Mouse (Mus musculus): ENCODE results near the gene Recql.

The Recql gene

GRCm38 (mm10) chr6:142387011-142387754, at the start of gene Recql, which contains the start of gene Golt1b:
TSS of gene Recql (minus strand) at chr6:142387087.
TSS of gene Golt1b (plus strand) at chr6:142387221.
- peak; percentile 98 for DNase-seq

GRCm38 (mm10) chr6:142429072-142429471, 42.2 kb upstream of the Recql start:
- DNase-seq: no peak

DNA sequence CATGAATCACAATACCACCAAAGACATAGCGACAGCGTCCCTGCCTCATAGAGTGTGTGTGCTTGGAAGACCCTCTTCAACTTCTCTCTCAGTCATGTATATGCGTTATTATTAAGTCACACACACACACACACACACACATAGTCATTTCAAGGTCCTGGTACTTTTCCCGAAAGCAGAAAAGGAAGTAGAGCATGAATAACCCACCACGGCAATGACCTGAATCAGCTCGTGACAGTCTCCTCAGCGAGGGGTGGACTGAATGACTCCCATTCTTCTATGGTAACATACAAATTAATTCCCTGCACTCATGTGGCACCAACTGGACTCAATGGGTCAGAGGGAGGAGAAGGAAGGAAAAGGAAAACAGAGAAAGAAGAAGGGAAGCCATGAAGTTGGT, 38.1 kb upstream of the Recql start:
- no peak for DNase-seq

DNA sequence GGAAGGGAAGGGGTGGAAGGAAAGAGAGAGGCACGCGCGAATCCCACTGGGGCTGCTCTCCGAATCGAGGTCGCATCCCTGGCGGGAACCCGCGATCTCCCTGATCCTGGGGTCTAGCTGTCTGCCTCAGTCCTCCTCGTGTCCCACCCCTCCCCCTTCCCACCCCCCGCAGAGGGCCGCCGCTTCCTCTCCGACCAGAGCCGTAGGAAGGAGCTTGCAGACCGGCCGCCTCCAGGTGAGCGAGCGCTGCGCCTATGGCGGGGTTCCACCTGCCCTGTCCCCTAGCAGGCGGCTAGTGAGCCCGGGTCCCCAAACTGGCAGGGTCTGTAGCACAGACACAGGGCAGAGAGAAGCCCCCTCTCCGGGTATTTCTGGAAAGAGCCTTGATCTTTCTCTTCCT, 27.7 kb upstream of the Recql start:
- no peak for DNase-seq

DNA sequence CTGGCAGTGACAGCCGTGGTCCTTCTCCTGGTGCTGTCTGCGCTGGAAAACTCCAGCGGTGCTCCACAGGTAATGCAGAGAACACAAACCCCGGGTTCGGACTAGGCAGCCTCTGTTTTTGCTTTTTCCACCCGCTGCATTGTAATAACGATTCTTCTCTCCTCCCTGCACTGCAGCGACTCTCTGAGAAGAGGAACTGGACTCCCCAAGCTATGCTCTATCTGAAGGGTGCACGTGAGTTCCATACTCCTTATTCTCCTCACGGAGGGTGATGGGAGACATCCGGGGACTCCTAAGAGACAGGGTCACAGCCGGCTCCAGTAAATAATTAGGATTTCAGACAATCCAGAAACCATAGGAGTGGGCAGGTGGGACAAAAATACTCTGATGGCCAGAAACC, 27.0 kb upstream of the Recql start:
- DNase-seq: no peak

DNA sequence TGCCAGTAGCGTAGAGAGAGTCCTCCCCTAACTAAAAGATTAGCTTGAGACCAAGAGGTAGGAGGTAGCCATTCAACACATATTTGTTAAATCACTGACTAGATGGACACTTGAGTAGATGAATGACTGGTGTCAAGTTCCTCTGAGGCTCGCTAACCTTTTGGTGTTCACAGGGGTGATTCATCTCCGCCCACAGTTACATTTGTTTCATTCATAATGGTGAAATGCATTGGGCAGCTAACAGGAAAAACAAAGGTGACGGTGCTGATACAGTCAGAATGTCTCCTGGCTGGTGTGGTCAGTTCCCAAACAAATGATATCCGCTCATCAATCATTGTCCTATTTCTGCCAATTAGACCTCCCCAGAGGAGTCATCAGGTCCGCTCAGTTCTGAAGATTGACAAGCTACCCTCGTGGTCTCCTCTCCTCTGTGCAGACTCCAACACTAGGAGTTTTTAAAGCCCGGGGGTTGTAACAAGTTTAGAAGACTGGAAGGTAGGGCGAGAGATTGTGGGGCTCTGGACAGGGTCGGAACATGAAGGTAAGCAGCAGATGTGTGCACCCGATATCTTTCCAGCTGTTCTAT, 26.1 kb upstream of the Recql start, which contains the start of gene Spx:
TSS of gene Spx (plus strand) at position 536 of the 586 bp plus-strand sequence.
- no peak for DNase-seq

GRCm38 (mm10) chr6:142411140-142411539, 24.3 kb upstream of the Recql start:
- no peak for DNase-seq

- DNase-seq: no peak
Observed at GRCm38 (mm10) chr6:142395756-142396155, 8.9 kb upstream of the Recql start.

DNA sequence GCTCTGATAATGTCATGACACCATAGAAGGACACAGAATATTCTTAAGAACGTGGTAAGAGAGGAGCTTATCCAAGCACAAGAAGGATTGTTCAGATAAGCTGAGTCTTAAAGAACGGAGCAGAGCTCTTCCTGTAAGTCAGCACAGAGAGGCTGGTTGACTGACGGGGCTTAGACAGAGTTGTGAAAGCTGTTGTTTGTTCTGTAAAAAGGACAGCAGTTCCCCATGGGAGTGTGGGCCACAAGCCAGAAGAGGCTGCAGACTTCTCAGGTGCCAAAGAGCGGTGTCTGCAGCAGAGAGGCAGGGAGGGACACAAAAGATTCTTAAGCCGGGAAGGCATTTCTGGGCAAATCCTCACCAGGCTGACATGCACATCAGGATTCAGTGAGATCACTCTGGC, 7.8 kb upstream of the Recql start:
- DNase-seq: peak; percentile 28

GRCm38 (mm10) chr6:142392312-142392711, 5.4 kb upstream of the Recql start:
- no peak for DNase-seq

GRCm38 (mm10) chr6:142389101-142389500, 2.2 kb upstream of the Recql start:
- no peak for DNase-seq

- no peak for DNase-seq
Observed at GRCm38 (mm10) chr6:142387755-142388271, 926 bp upstream of the Recql start.

DNA sequence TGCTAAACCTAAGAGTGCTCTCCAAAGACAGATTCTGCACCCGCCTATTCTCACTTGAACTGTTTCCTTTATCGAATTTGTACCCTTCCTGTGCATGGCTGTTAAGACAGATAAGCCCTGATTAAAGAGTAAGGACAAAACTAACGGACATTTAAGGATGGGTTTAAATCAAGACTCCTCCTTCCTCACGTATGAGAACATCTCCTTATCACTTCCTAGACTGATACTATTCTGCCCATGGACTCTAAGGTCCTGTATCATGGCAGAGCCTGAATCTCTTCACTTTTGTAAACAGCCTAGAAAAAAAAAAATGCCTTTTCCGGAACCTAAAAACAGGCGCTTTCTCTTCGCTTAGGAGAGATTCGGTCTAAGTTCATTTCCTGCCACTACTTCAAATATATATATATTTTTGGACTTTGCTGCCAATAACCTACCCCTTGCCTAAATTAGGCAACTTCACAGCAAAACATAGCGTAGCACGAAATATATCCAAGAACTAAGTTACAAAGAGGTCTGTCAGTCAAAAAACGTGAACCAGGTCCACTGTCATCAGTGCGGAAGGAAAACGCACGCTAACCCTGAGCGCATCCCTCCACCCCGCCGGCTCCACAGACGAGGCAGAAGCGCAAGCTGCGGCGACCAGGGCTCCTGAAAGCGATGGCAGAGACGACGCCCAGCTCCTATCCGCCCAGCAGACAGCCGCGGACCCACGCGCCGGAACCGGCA, 439 bp downstream of the Recql start:
- DNase-seq: no peak

GRCm38 (mm10) chr6:142384521-142384920, 2.4 kb downstream of the Recql start:
- no peak for DNase-seq

DNA sequence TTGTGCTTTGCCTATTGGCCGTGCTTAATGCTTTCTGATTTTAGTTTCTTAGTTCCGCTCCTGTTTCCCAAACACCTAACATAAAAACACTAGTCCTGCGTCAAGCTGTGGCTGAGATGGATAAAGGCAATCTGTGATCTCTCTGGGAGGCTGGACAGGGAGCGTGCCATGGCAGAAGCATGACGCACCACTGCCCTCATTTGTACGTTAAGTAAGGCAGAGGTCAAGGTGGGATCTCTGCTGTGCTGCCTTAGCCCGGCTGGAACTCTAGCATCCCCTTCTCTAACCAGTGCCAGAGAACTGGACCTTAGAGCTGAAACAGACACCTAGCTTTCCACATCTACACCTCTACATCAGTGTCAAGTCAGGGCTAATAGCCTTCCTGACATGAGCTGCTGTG, 5.3 kb downstream of the Recql start:
- DNase-seq: no peak

DNA sequence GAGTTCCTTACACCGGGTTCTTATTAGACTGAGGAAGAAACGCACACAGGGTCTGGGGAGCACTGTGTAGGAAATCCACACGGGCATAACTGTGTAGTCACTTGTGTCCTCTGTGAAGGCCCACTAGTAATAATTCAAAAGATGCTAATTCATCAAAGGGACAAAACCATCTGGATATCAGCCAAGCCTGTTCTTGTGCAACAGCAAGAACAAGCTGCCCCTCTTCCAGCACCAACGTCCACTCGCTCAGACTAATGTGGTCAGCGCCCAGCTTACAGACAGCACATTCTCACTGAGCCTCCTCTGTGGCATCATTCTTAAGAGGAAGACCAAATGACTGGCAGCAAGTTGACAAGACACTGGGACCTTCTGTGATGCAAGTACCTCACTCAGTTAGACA, 6.9 kb downstream of the Recql start:
- DNase-seq: no peak

DNA sequence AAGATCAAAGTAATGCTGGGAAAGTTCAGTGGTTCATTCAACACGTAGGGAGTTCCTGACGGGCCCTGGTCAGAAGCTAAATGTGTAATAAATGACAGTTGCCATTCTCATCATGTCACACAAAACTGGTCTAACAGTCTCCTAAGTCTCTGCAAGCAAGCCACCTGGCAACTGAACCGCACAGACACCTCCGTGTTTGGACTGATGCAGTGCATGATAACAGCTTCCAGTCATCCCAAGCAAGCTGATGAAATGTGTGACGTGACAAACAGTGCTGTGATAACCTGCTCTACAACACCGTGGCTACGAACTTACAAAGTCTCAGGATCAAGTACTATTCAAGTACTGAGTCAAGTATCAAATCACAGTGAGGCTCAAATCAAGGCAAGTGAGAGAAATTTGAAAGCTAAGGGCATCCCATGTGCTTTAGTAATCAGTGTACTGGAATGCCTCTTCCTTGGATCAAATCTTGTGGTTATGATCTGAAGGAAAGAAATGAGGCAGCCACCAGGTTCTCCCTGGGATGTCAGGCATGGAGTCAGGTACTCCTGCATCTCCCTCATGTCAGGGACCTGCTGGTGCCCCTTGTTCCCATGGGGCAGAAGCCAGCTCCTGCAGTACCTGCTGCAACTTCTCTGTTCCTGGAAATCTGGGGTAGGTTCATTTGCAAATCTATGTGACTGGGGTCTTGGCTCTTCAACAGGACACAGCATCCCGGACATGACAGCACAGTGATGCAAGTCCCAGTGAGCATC, 8.1 kb downstream of the Recql start:
- no peak for DNase-seq

- no peak for DNase-seq
Observed at GRCm38 (mm10) chr6:142377081-142377480, 9.8 kb downstream of the Recql start.

GRCm38 (mm10) chr6:142369568-142369967, 17.3 kb downstream of the Recql start:
- DNase-seq: no peak

DNA sequence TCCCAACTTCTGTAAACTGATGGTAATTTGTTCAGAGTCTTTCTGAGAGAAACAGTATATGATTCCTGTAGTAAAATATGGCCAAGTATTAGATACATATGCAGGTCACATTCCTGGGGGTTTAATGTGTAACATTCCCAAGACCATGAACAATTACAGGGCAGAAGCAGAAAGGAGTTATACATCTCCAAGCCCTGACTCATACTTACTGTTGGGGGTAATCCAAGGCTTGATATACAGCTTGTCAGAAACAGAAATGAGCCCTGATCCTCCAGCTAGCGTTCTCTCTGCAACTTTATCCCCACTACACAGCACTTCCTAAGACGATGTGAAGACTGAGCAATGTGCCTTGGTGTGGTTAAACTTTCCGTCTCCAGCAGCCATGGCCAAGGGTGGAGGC, 19.3 kb downstream of the Recql start:
- no peak for DNase-seq

DNA sequence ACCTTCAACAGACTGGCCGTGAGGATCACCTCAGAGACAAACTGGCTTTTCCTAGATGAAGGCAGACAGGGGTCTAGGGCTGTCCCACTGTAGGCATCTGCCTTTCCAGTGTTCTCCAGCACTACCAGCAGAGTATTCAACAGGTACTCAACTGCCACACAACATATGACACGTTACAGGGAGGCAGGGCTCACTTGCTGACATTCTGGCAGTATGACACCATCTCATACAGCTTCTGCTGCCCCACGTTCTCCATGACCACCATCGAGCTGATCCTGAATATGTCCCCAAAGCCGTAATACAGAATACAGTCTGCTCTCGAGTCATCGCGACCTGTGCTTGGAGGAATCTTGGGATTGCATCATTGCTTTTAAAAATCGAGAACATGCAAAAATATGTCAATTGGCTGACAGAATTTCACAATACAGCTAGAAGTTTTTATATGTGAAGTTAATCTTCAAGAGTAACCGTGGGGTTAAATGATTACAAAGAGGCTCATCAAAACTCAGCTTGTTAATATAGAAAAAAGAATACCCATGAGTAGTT, 20.3 kb downstream of the Recql start:
- no peak for DNase-seq

- DNase-seq: no peak
Observed at GRCm38 (mm10) chr6:142365742-142366472, 21.0 kb downstream of the Recql start.
